Mouse (Mus musculus): ENCODE measurements around the gene Kctd3. TPM values are rescaled to one million over a fixed set of nuclear protein-coding genes. Genes with fewer than 3 reads are reported as not detected.
A peak's percentile ranks its signal among the peaks of the same experiment; 100 is the strongest.

Gene Kctd3
- polyA plus RNA-seq, 2 experiments = 35.4 to 61.8 TPM

DNA sequence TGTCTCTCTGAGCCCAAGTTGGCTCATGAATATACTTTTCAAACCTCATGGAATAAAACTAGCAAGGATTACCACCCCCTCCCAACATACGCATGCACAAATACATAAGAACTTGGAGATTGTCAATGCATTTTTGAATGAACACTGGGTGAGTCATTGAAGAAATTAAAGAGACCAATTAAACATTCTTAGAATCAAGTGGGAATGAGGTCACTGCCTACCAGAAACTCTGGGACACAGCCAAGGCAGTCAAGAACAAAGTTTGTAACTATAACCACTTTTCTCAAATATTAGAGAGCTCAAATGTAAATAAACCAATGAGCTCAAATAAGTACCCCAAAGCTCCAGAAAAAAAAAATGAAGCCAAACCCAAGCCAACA lies 16.1 kb upstream of the Kctd3 start:
- TF ChIP-seq POLR2A (IDR thresholded peaks at IDR 0.05; ENCODE audit: borderline replicate concordance, extremely low read depth, insufficient read depth, insufficient read length) = no peak
- Histone ChIP-seq H3K4me1 (ENCODE audit: control insufficient read depth, insufficient read depth, low read length) (no peaks in the 10 kb centered on the region), H3K4me2 (replicated peaks; ENCODE audit: low read depth, low read length, severe bottlenecking) (no peak overlapping the region), H3K4me3 (replicated peaks; ENCODE audit: low read length) (no peak overlapping the region), H3K27ac (replicated peaks; ENCODE audit: low read depth, low read length) (no peak overlapping the region), H3K27me3 (ENCODE audit: control insufficient read depth, insufficient read depth, low read length) (no peaks in the 10 kb centered on the region), H3K36me3 (ENCODE audit: control insufficient read depth, insufficient read depth, low read length) (no peaks in the 10 kb centered on the region), H3K9ac (ENCODE audit: low read depth, low read length, severe bottlenecking) (no peak overlapping the region), H3K9me3 (ENCODE audit: control insufficient read depth, low read length) (no peaks in the 10 kb centered on the region)
- ATAC-seq (ENCODE audit: low FRiP score, low read depth) (no peak), DNase-seq (ENCODE audit: low spot score) (no peak)
- WGBS = 80% methylated on average over 1 of the region's 1 CpGs

DNA sequence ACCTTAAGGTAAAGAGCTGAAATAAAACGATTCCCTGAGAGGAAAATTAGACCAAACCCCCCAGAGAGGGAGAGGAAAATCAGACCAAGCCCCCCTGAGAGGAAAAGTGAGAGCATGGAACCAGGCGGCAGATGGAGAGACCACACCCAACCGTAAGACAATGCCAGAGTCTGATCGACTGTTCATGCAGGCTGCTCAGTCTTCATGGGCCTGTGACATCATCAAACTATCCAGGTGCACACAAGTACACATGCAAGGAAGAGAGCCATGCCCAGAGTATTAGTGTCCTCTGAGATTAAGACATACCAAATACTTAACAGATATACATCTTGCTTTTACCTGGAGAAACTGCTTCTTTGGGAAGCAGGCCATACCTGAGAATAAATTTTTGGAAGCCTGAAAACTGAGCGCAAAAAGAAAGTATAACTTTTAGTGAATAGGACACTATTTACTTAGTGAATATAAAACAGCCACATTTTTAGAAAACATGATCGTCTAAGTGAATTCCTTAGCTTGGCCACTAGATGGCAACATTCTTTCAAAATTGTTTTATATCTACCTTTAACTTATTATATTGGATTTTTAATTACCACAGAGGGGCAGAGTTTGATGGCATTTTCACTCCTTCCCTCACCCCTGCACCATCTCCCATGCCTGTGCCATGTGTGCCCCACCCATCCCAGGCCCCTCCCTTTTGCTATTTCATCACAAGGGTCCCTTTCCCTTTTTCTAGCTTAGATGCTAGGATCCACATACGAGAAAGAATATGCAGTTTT lies 15.5 kb upstream of the Kctd3 start:
- Histone ChIP-seq H3K27ac (replicated peaks; ENCODE audit: low read depth, low read length) (no peak overlapping the region), H3K4me2 (replicated peaks; ENCODE audit: low read depth, low read length, severe bottlenecking) (no peak overlapping the region), H3K4me3 (replicated peaks; ENCODE audit: low read length) (no peak overlapping the region), H3K9ac (ENCODE audit: low read depth, low read length, severe bottlenecking) (no peak overlapping the region), H3K36me3 (ENCODE audit: control insufficient read depth, insufficient read depth, low read length) (no peaks in the 10 kb centered on the region), H3K9me3 (ENCODE audit: control insufficient read depth, low read length) (no peaks in the 10 kb centered on the region), H3K27me3 (ENCODE audit: control insufficient read depth, insufficient read depth, low read length) (no peaks in the 10 kb centered on the region), H3K4me1 (ENCODE audit: control insufficient read depth, insufficient read depth, low read length) (no peaks in the 10 kb centered on the region)
- WGBS = 44% methylated on average over 7 of the region's 7 CpGs
- DNase-seq (ENCODE audit: low spot score) = peak; percentile 75
- no peak for TF ChIP-seq POLR2A (IDR thresholded peaks at IDR 0.05; ENCODE audit: borderline replicate concordance, extremely low read depth, insufficient read depth, insufficient read length)
- no peak for ATAC-seq (ENCODE audit: low FRiP score, low read depth)

DNA sequence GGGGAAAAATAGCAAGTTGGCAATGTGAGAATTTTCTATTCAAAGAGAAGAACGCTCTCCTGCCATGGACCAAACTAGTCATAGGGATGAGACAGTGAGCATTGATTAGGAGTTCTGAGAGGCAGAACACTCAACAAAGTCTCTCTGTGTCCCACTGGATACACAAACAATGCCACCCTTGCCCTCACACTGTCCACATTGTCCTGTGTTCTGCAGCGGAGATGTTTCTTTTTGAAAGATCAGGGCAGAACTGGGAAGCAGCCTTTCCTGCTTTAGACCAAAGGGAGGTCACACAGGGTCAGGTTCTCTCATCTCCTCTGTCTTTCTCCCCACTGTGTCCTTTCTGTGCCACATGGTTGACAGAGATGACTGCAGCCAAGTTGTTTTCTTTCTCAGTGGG lies 7.7 kb upstream of the Kctd3 start:
- TF ChIP-seq POLR2A (IDR thresholded peaks at IDR 0.05; ENCODE audit: borderline replicate concordance, extremely low read depth, insufficient read depth, insufficient read length) = no peak
- H3K27ac ChIP-seq (replicated peaks; ENCODE audit: low read depth, low read length) = no peak overlapping the region
- no peak for DNase-seq (ENCODE audit: low spot score)
- ATAC-seq (ENCODE audit: low FRiP score, low read depth) = no peak
- no peak overlapping the region for H3K4me3 ChIP-seq (replicated peaks; ENCODE audit: low read length)
- no peaks in the 10 kb centered on the region for H3K27me3 ChIP-seq (ENCODE audit: control insufficient read depth, insufficient read depth, low read length)
- no peak overlapping the region for H3K9ac ChIP-seq (ENCODE audit: low read depth, low read length, severe bottlenecking)
- H3K4me2 ChIP-seq (replicated peaks; ENCODE audit: low read depth, low read length, severe bottlenecking) = no peak overlapping the region
- H3K36me3 ChIP-seq (ENCODE audit: control insufficient read depth, insufficient read depth, low read length) = no peaks in the 10 kb centered on the region
- peaks cover 27% of the 10 kb centered on the region for H3K4me1 ChIP-seq (ENCODE audit: control insufficient read depth, insufficient read depth, low read length)
- no peaks in the 10 kb centered on the region for H3K9me3 ChIP-seq (ENCODE audit: control insufficient read depth, low read length)
- WGBS = 88% methylated on average over 2 of the region's 2 CpGs

DNA sequence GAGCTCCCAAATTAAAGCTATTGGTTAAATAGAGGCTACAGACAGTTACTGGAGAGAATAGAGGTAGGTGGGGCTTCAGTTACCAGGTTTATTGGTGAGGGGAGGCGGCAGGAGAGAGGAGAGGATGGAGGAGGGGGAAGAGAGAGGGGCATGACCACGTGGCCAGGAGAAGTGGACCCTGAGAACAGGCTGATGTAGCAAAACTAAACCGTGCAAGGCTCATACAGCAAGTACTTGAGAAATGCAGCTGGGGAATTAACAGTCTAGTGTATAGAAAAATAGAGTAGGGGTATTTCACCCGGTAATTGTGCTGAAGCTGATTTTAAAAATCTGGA lies 5.9 kb upstream of the Kctd3 start:
- no peak for TF ChIP-seq POLR2A (IDR thresholded peaks at IDR 0.05; ENCODE audit: borderline replicate concordance, extremely low read depth, insufficient read depth, insufficient read length)
- no peak overlapping the region for H3K27ac ChIP-seq (replicated peaks; ENCODE audit: low read depth, low read length)
- ATAC-seq (ENCODE audit: low FRiP score, low read depth) = no peak
- H3K4me3 ChIP-seq (replicated peaks; ENCODE audit: low read length) = 0 out of 2 replicates have a peak overlapping the region, but pooled peaks have one; percentile 7
- peak overlapping the region; percentile 31 for H3K4me2 ChIP-seq (replicated peaks; ENCODE audit: low read depth, low read length, severe bottlenecking)
- H3K9me3 ChIP-seq (ENCODE audit: control insufficient read depth, low read length) = no peaks in the 10 kb centered on the region
- WGBS = 6% methylated on average over 4 of the region's 4 CpGs
- H3K4me1 ChIP-seq (ENCODE audit: control insufficient read depth, insufficient read depth, low read length) = peaks cover 27% of the 10 kb centered on the region
- no peaks in the 10 kb centered on the region for H3K27me3 ChIP-seq (ENCODE audit: control insufficient read depth, insufficient read depth, low read length)
- H3K9ac ChIP-seq (ENCODE audit: low read depth, low read length, severe bottlenecking) = no peak overlapping the region
- H3K36me3 ChIP-seq (ENCODE audit: control insufficient read depth, insufficient read depth, low read length) = no peaks in the 10 kb centered on the region
- DNase-seq (ENCODE audit: low spot score) = no peak

DNA sequence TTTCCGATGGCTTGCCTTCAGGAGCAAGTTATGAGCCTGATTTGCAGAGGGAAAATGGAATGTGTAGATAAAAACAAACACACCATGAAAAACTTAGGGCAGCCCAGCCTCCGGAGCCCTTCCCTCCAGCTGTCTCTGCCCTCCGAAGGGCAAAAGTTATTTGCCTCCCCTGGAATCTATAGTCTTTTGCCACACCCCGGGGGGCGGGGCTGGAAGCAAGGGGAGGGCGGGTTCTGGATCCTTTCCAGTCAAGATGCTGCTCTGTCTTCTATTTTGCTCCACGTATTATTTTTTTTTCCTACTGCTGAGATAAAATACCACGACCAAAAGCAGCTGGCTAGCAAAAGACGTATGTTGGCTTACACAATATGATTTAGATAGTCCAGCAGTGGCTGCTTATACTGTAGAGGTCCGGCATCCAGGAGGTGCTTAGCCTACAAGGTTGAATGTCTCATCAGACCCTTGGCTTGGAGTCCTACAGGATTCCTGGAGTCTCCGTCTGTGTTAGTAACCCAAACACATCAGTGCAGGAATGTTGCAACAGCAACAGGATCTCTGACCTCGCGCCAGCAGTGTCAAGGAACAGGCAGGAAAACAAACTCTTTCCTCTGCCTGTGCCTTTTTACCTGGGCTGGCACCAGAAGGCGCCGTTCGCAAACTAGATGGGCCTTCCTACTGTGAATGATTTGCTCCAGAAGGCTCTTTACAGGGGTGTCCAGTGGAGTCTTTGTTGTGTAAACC lies 5.4 kb upstream of the Kctd3 start:
- no peak overlapping the region for H3K27ac ChIP-seq (replicated peaks; ENCODE audit: low read depth, low read length)
- 5% methylated on average over 16 of the region's 16 CpGs for WGBS
- no peak for ATAC-seq (ENCODE audit: low FRiP score, low read depth)
- TF ChIP-seq POLR2A (IDR thresholded peaks at IDR 0.05; ENCODE audit: borderline replicate concordance, extremely low read depth, insufficient read depth, insufficient read length) = no peak
- H3K36me3 ChIP-seq (ENCODE audit: control insufficient read depth, insufficient read depth, low read length) = no peaks in the 10 kb centered on the region
- H3K4me3 ChIP-seq (replicated peaks; ENCODE audit: low read length) = 0 out of 2 replicates have a peak overlapping the region, but pooled peaks have one; percentile 7
- no peaks in the 10 kb centered on the region for H3K9me3 ChIP-seq (ENCODE audit: control insufficient read depth, low read length)
- no peaks in the 10 kb centered on the region for H3K27me3 ChIP-seq (ENCODE audit: control insufficient read depth, insufficient read depth, low read length)
- H3K4me1 ChIP-seq (ENCODE audit: control insufficient read depth, insufficient read depth, low read length) = peaks cover 27% of the 10 kb centered on the region
- no peak overlapping the region for H3K9ac ChIP-seq (ENCODE audit: low read depth, low read length, severe bottlenecking)
- DNase-seq (ENCODE audit: low spot score) = peak; percentile 24
- peak overlapping the region; percentile 31 for H3K4me2 ChIP-seq (replicated peaks; ENCODE audit: low read depth, low read length, severe bottlenecking)
